Mouse (Mus musculus) splenic B cell, adult 2 months (primary cell): ENCODE results near the gene Ntm.

Source experiments
- DNase-seq: peaks from one replicate; pipeline ENCODE4 v3.0.0-alpha.2; 2011; ENCODE audit warnings: low read depth, low spot score
- H3K27me3 ChIP-seq: 2 replicates; pipeline ENCODE4 v1.6.1; 2012; ENCODE audit warnings: mild to moderate bottlenecking, low read length, moderate library complexity, mixed read lengths; ENCODE audit not compliant: control insufficient read depth, poor library complexity, insufficient read depth, severe bottlenecking
- H3K36me3 ChIP-seq: 2 replicates; pipeline ENCODE4 v1.6.1; 2012; ENCODE audit warnings: mild to moderate bottlenecking, low read length, moderate library complexity, mixed read lengths; ENCODE audit not compliant: control insufficient read depth, poor library complexity, insufficient read depth, severe bottlenecking

Ntm gene

DNA sequence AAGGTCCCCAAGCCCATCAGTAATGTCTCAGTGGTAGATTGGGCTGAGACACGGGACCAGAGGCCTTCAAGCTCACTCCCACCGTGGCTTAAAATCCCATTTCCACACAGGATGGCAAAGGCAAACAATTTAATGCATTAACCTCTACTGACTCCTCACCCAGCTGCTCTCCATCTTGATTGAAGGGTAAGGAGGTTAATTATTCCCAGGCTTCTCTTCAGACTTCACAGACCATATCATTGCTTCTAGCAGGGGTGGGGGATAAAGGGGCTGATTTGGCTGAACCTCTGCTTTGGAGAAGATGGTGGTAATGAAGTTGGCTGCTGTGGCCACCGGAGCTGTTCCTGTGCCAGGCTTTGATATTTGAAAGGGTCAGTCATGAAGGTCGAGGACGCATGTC lies 754.8 kb downstream of the Ntm start:
- H3K36me3 ChIP-seq, result no peaks in the 10 kb centered on the region
- DNase-seq, result no peak
- H3K27me3 ChIP-seq, result no peaks in the 10 kb centered on the region

DNA sequence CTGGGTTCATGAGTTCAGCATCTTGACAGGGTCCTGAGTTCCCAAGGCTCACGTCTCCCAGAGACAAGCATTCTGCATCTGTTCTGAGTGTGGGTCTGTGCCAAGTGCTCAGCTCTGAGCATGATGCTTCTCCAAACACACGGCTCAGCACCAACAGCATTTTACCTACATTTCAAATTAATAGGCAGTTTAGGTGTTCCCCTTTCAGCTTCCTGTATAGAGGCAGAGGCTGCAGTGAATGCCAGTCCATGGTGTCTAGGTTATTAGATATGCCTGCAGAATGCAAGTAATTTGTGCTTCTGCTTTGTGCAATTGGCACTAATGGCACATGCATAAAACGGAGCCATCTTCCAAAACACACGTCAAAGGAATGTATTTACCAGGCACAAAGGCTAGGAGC lies 757.3 kb downstream of the Ntm start:
- no peak for DNase-seq
- H3K27me3 ChIP-seq, result no peaks in the 10 kb centered on the region
- no peaks in the 10 kb centered on the region for H3K36me3 ChIP-seq

DNA sequence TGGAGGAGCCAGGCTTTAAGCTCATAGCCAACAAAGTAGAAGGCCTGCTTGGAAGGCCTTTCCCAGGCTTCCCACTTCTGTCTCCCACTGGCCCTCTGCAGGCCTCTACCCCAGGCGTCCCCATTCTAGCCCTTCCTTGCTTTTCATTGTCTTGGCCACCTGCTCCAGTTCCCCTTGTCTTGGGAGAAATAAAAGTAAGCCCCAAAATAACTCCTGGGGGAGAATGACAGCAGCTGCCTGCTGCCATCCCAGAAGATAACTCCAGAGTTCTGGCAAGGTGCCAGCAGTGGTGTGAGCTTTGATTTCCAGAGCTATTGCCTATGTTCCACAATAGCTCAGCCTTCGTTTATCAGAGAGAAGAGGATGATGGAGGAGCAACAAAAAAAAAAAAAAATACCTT lies 760.7 kb downstream of the Ntm start:
- Histone ChIP-seq H3K36me3 (no peaks in the 10 kb centered on the region), H3K27me3 (no peaks in the 10 kb centered on the region)
- DNase-seq, result no peak

DNA sequence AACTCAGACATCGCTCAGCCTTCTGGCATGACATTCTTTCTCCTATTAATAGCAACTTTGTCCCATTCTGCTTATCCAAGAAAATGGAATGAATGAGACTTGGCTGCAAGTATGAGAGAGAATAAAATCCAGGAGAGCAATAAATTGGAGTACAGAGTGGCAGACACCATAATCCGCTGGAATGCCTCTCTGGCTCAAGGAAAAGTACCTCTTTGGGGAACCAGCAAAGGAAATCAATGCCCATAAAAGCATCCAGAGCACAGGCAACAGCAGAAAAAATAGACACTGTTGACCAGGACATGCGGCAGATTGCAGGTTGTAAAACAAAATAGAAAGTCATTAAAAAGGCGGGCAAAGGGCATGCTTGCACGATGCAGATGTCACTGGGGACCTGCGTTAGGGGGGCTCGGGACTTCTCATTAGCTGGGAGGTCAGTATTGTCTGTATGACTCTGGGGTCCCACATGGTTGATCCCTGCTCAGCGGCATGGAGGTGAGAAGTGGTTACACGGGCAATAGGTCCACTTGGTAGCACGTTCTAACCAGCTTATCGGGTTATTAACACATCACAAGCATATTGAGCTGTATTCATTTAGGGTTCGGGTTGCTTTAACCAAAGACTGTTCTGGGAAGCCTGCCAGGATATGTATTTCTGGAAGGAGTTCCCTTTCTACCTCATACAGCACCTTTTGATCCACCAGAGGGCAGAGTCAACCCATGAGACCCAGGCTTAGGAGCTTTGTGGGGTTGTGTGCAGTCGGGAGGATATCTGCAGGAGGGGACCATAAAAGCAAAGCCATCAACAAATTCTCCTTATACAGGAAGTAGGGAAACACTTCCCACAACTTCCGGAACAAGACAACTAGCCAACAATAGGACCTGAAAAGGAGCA lies 761.5 kb downstream of the Ntm start:
- no peak for DNase-seq
- H3K27me3 ChIP-seq, result no peaks in the 10 kb centered on the region
- H3K36me3 ChIP-seq, result no peaks in the 10 kb centered on the region

DNA sequence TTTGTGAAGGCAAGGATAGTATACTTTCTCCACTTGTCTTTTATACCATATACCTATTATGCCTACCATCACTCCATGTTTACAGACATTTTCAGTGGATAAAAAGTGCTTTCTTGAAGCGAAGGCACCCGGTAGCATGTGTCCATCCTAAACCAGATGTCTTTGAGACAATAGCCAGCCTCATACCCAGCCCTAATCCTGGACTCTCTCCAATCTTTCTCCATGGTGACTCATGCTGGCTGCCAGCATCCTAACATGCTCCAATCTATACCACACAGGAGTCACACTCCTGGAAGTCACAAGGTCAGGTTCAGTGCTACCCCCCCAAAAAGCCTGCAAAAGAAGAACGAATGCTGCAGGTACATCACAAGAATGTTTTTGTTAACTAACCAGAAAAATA lies 765.9 kb downstream of the Ntm start:
- no peaks in the 10 kb centered on the region for H3K36me3 ChIP-seq
- DNase-seq, result no peak
- H3K27me3 ChIP-seq, result peaks cover under 1% of the 10 kb centered on the region; the same call in 1 of the 2 replicates

DNA sequence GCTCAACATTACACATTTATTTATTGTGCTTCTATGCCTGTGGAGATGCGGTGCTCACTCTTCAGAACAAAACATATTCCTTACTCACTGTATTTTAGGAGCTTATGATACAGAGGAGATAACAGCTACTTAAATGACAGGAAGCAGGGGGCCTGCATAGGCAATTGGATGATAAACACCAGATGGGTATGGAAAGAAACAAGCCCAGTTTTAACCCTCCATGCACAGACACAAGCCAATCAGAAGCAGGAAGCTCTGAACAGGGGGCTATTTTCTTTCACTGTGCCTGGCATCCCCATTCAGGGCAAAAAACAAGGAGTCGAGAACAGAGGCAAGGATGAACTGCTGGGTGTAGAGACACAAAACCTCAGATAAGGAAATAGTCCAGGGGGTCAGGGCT lies 768.7 kb downstream of the Ntm start:
- H3K27me3 ChIP-seq, result peaks cover 2% of the 10 kb centered on the region; the same call in 1 of the 2 replicates

DNA sequence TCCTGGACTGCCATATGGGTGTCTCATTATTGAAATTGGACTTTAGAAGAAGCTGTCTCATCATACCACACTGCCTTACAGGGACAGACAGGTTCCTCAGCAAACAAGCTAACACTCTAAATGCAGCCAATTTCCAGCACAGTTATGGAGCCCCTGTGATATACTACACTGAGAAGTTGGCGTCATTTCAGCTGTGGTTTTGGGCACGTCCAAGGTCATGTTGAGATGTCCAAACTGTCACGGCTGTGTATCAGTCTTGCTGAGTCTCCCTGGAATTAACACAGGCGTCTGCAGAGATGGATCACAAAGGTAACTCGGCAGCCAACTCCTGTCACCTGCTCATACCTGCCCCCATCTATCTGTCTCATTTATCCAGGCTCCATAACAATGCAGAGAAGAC lies 779.9 kb downstream of the Ntm start:
- no peaks in the 10 kb centered on the region for H3K36me3 ChIP-seq
- no peak for DNase-seq
- H3K27me3 ChIP-seq, result no peaks in the 10 kb centered on the region

More for the DNA sequence above, 768.7 kb downstream of the Ntm start:
- DNase-seq, result no peak
- H3K36me3 ChIP-seq, result no peaks in the 10 kb centered on the region

DNA sequence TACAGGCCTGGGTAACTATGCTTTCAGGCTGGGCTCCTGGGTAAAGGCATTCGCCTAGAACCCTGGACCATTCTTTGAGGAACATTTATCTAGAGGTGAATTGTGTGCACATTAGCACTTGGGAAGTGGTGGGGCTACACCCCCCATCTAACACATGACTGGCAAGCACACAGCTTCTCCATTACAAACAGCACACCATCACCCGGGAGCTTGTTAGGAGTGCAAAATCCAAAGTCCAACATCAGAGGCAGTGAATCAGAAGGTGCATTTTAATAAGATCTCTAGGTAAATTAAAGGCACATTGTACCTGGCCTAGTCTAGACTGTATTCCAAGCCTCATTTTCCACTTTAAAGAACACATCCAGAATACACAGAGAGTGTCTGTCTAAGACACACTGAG lies 781.3 kb downstream of the Ntm start:
- no peak for DNase-seq
- Histone ChIP-seq H3K36me3 (no peaks in the 10 kb centered on the region), H3K27me3 (no peaks in the 10 kb centered on the region)

DNA sequence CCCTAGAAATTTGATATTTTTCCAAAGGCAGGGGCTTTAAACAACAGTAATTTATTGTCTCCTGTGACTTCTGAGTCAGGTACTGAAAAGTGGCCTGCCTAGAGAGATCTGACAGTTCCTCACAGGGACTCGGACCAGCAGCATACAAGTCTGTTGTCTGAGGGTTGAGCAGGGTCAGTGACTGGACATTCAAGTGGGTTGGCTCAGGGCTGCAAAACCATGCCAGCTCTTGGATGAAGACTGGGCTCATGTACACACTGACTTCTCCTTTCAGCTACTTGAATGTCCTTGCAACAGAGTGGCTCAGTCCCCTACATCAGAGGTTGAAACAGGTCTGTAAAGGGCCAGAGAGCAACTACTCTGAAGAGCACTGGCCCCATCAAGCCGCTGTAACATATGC lies 797.2 kb downstream of the Ntm start:
- DNase-seq, result no peak
- Histone ChIP-seq H3K36me3 (no peaks in the 10 kb centered on the region), H3K27me3 (no peaks in the 10 kb centered on the region)

DNA sequence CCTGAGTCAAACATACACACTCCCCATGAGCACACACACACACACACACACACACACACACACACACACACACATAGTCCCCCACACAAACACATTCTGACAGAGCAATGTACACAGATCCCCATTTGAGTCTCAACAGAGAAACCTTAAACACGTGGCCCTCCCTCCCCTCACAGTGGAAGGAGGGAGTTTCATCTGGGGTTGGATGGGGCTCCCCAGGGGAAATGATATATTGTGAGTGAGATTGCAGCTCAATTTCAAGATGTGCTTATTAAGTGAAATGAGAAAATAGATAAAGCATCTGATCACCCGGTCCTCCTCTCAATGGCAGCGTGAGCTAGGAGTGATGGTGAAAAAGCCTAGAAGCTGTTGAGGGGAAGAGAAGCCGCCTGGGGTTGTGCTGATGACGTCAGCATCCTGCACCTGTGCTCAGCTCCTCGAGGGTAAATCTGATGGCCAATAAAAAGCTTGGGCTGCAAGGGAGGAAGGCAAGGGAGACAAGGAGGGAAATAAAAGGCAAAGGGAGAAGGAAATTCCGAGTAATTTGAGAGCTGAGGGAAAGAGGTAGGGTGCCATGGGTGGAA lies 801.8 kb downstream of the Ntm start:
- no peak for DNase-seq
- Histone ChIP-seq H3K36me3 (no peaks in the 10 kb centered on the region), H3K27me3 (no peaks in the 10 kb centered on the region)

DNA sequence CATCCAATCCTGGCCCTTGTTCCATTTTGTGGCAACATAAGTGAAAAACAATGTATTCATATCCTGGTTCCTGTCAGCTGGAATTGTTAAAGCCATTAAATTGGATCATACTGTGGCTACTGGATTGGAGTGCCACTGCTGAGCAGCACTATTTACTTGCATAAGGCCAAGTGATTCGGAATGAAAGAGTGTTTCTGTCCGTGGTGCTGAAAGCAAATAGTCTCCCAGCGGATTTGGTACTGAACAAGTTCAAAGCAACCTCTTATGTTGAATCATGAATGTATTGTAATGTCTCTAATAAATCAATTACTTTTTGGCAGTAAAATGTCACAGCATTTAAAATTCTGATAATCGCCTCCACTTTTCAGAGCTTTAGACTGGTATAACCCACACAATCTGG lies 817.0 kb downstream of the Ntm start:
- no peak for DNase-seq
- no peaks in the 10 kb centered on the region for H3K27me3 ChIP-seq
- no peaks in the 10 kb centered on the region for H3K36me3 ChIP-seq

DNA sequence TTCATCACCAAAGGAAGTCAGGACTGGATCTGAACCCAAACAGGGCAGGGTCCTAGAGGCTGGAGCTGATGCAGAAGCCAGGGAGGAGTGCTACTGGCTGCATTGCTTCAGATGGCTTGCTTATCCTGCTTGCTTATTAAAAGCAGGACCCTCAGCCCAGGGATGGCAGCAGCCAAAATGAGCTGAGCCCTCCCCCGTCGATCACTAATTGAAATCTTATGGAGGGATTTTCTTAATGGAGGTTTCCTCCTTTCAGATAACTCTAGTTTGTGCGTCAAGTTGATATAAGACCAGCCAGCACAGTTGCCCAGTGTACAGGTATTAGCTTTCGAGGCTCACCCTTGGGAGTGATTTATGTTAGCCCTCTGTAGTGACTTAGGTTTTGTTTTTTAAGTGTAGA lies 826.9 kb downstream of the Ntm start:
- no peak for DNase-seq
- no peaks in the 10 kb centered on the region for H3K27me3 ChIP-seq
- H3K36me3 ChIP-seq, result no peaks in the 10 kb centered on the region

DNA sequence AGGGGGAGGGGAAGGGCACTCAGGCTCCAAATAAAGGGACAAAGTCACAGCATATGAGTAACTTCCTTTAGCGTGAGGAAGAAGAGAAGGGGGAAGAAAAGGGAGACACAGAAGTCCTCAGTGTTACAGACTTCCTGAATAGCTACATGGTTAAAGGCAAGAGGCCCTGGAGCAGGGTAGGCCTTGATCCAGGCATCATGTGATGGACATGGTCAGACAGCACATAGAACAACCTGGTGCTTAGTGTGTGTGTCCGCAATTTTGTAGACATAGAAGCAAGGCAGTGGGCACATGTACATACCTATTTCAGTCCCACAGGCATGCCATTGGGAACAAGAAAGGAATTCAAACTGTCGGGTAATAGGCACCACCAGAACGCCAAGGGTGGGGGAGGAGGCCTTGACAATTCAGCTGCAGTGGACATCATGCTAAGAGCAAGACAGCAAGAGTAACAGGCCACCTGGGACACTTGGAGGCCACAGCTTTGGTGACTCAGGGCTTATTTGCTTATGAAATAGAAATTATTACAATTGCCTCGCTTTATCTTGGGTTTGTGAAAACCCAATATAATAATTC lies 832.1 kb downstream of the Ntm start:
- H3K36me3 ChIP-seq, result no peaks in the 10 kb centered on the region
- DNase-seq, result no peak
- H3K27me3 ChIP-seq, result no peaks in the 10 kb centered on the region; the same call in 1 of the 2 replicates

DNA sequence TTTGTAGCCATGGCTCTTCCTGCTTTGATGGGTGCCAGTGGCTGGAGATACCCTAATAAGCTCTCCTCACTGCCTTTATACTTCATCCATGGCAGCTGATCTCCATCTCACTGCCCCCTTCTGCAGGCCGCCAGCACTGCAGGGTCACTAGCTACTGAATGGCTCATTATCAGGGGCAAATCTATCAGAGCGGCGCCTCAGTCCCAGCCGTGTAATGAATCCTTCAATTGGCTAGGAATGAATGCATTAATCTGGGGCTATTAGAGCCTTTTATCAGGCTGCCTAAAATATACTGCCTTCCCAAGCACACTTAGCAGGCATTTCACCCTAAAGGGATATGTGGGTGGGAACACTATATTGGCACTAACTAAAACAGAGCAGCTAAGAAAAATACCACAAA lies 832.6 kb downstream of the Ntm start:
- no peak for DNase-seq
- no peaks in the 10 kb centered on the region; the same call in 1 of the 2 replicates for H3K27me3 ChIP-seq
- no peaks in the 10 kb centered on the region for H3K36me3 ChIP-seq

DNA sequence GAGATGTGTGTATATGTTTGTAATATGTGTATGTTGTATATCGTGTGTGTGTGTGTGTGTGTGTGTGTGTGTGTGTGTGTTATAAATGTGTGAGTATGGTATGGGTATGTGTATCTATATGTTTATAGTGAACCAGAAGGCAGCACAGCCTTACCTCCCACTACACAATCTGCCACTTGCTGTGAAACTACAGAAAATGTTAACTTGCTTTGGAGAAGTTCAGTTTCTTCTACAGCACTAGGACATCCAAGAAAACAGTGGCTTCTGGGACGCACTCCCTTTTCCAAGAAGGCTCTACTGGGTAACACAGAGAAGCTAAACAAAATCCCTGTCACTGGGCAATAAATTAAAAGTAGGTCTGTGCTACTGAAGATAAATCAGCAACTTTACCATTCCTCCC lies 834.5 kb downstream of the Ntm start:
- Histone ChIP-seq H3K27me3 (no peaks in the 10 kb centered on the region; the same call in 1 of the 2 replicates), H3K36me3 (no peaks in the 10 kb centered on the region)
- no peak for DNase-seq
